Mouse (Mus musculus) intestine, embryonic 14.5 days (tissue): Measurements from ENCODE around the gene Dner. TPM values are rescaled to one million over a fixed set of nuclear protein-coding genes. Genes with fewer than 3 reads are reported as not detected.

Experiments used
- ATAC-seq: fragments of 200-750 bp; cut with Nextera tagmentation; replicated peaks from 2 replicates; pipeline ENCODE4 v1.8.0; 2017; ENCODE audit warnings: low read depth, moderate number of reproducible peaks, moderate TSS enrichment, moderate library complexity; ENCODE audit not compliant: low FRiP score, low TSS enrichment
- DNase-seq: peaks from one replicate; pipeline ENCODE4 v3.0.0-alpha.2; 2018; ENCODE audit warnings: low spot score
- H3K27ac ChIP-seq: fragments of 300-500 bp; sonication (generic); 2 replicates; pipeline ENCODE4 v1.5.1; 2014; ENCODE audit warnings: low read depth, mild to moderate bottlenecking, control low read depth
- H3K27me3 ChIP-seq: fragments of 300-500 bp; sonication (generic); replicated peaks from 2 replicates; pipeline ENCODE4 v1.6.1; 2014; ENCODE audit warnings: low read length, control low read depth; ENCODE audit not compliant: control insufficient read depth, insufficient read depth
- H3K36me3 ChIP-seq: fragments of 300-500 bp; sonication (generic); 2 replicates; pipeline ENCODE4 v1.6.1; 2014; ENCODE audit warnings: low read length, control low read depth; ENCODE audit not compliant: control insufficient read depth, insufficient read depth
- H3K4me1 ChIP-seq: fragments of 300-500 bp; sonication (generic); replicated peaks from 2 replicates; pipeline ENCODE4 v1.6.1; 2014; ENCODE audit warnings: low read length, control low read depth, mixed read lengths; ENCODE audit not compliant: control insufficient read depth, insufficient read depth
- H3K4me2 ChIP-seq: fragments of 300-500 bp; sonication (generic); 2 replicates; pipeline ENCODE4 v1.6.1; 2014; ENCODE audit warnings: low read length
- H3K4me3 ChIP-seq: fragments of 300-500 bp; sonication (generic); 2 replicates; pipeline ENCODE4 v1.5.1; 2014; ENCODE audit warnings: low read depth, low read length, control low read depth, mixed read lengths
- H3K9ac ChIP-seq: fragments of 300-500 bp; sonication (generic); 2 replicates; pipeline ENCODE4 v1.6.1; 2014; ENCODE audit warnings: mild to moderate bottlenecking, low read length
- H3K9me3 ChIP-seq: fragments of 300-500 bp; sonication (generic); 2 replicates; pipeline ENCODE4 v1.6.1; 2016; ENCODE audit warnings: low read length, control low read depth; ENCODE audit not compliant: control insufficient read depth
- WGBS: fragments of 180-500 bp; shearing (Covaris S2); extraction: QIAGEN DNeasy Blood & Tissue Kit; methylation state at CpG from one replicate; pipeline ENCODE4 v1.1.7; 2014; 5-methylcytosine and 5-hydroxymethylcytosine counted together
- polyA plus RNA-seq: library from polyadenylated mRNA; unstranded; fragments of >200 nt; fragmentation: Nextera tagmentation; extraction: Ambion mirVana; gene quantifications from 2 replicates; pipeline ENCODE4 v1.2.1, GENCODE M21; 2014

The Dner gene
- polyA plus RNA-seq, 1 experiment from 2014 or later, result 4.6 TPM

DNA sequence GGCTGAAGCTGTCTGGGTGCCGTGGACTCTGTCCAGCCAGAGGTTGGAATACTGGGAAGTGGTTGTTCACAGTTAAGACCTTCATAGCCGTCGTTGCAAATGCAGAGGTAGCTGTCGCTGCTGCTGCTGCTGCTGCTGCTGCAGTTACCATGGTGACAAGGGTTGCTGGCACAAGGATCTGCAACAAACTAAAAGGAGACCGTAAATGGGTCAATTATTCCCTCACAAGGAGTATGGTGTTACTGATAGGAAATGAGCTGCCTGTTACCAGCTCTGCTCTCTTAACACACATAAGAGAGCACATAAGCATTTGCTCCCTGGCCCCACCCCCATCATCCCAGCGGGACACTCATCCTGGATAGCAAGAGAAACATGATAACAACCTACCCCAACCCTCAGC, 110.6 kb downstream of the Dner start:
- H3K9me3 ChIP-seq, result no peaks in the 10 kb centered on the region
- H3K36me3 ChIP-seq, result no peaks in the 10 kb centered on the region
- H3K27me3 ChIP-seq, result no peaks in the 10 kb centered on the region
- no peak for ATAC-seq
- H3K4me2 ChIP-seq, result no peak overlapping the region
- H3K9ac ChIP-seq, result no peak overlapping the region
- WGBS, result 21% methylated on average over 6 of the region's 6 CpGs
- H3K4me3 ChIP-seq, result no peak overlapping the region
- no peaks in the 10 kb centered on the region for H3K4me1 ChIP-seq
- DNase-seq, result no peak
- no peak overlapping the region for H3K27ac ChIP-seq

DNA sequence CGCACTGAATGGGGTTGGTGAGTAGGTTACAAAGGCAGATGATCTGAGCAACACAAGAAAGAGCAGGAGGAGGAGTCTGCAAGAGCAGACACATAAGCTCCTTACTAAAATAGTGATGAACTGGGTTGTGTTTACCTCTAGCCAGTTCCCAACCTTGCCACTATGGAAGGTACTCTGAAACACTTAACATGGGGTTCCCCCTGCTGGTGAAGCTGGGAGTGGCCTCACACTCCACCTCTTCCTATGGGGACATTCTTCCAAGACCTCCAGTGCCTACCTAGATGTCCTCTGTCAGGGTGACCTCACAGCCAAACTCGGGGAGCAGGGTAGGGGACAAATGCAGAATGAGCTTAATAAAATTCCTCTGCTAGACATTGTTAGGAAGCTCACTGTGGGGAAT, 114.2 kb downstream of the Dner start:
- no peak overlapping the region for H3K27ac ChIP-seq
- peak; percentile 73 for DNase-seq
- H3K27me3 ChIP-seq, result no peaks in the 10 kb centered on the region
- H3K9ac ChIP-seq, result no peak overlapping the region
- no peaks in the 10 kb centered on the region for H3K9me3 ChIP-seq
- H3K4me3 ChIP-seq, result no peak overlapping the region
- 61% methylated on average over 2 of the region's 2 CpGs for WGBS
- no peak overlapping the region for H3K4me2 ChIP-seq
- no peak for ATAC-seq
- no peaks in the 10 kb centered on the region for H3K36me3 ChIP-seq
- no peaks in the 10 kb centered on the region for H3K4me1 ChIP-seq

DNA sequence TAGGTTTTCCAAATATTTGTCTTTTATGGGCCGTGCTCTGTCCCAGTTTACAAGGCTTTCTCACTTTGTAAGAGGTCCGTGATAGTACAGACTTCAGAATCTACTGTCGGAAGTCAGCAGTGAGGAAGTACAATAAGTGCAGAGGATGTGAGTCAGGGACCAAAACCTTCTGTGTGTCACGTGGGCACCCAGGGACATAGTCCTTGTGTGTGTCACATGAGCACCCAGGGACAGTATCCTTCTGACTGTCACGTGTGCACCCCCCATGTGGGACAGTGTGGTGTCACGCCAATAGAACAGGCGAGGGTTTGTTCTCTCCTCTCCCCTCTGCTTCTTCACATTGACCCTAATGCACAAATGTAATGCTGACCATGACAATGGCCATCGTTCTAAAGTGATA, 134.2 kb downstream of the Dner start:
- DNase-seq, result no peak
- H3K9ac ChIP-seq, result no peak overlapping the region
- no peaks in the 10 kb centered on the region for H3K4me1 ChIP-seq
- no peak overlapping the region for H3K27ac ChIP-seq
- H3K4me2 ChIP-seq, result no peak overlapping the region
- no peaks in the 10 kb centered on the region for H3K36me3 ChIP-seq
- no peak for ATAC-seq
- H3K4me3 ChIP-seq, result no peak overlapping the region
- no peaks in the 10 kb centered on the region for H3K9me3 ChIP-seq
- no peaks in the 10 kb centered on the region for H3K27me3 ChIP-seq
- 69% methylated on average over 8 of the region's 8 CpGs for WGBS

DNA sequence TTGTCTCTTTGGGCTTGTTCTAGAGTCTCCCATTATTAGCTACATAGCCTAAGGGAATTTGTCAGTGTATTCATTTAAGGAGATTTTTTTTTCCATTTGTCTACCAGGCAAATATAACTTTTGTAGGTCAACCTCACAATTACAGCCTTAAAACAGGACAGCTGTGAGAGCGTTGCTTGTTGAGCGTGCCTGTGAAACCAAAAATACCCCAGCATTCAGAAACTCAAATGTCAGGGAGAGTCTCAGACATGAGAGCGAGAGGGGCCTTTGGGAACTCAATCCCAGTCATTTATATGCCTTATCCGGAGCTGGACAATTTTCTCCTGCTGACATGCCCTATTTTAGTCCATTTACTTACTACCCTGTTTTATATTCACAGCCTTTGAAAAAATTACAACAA, 134.6 kb downstream of the Dner start:
- no peak overlapping the region for H3K4me2 ChIP-seq
- WGBS, result 79% methylated on average over 4 of the region's 4 CpGs
- H3K27ac ChIP-seq, result no peak overlapping the region
- no peaks in the 10 kb centered on the region for H3K9me3 ChIP-seq
- no peak for ATAC-seq
- no peak for DNase-seq
- no peak overlapping the region for H3K4me3 ChIP-seq
- H3K36me3 ChIP-seq, result no peaks in the 10 kb centered on the region
- no peaks in the 10 kb centered on the region for H3K27me3 ChIP-seq
- H3K9ac ChIP-seq, result no peak overlapping the region
- no peaks in the 10 kb centered on the region for H3K4me1 ChIP-seq

DNA sequence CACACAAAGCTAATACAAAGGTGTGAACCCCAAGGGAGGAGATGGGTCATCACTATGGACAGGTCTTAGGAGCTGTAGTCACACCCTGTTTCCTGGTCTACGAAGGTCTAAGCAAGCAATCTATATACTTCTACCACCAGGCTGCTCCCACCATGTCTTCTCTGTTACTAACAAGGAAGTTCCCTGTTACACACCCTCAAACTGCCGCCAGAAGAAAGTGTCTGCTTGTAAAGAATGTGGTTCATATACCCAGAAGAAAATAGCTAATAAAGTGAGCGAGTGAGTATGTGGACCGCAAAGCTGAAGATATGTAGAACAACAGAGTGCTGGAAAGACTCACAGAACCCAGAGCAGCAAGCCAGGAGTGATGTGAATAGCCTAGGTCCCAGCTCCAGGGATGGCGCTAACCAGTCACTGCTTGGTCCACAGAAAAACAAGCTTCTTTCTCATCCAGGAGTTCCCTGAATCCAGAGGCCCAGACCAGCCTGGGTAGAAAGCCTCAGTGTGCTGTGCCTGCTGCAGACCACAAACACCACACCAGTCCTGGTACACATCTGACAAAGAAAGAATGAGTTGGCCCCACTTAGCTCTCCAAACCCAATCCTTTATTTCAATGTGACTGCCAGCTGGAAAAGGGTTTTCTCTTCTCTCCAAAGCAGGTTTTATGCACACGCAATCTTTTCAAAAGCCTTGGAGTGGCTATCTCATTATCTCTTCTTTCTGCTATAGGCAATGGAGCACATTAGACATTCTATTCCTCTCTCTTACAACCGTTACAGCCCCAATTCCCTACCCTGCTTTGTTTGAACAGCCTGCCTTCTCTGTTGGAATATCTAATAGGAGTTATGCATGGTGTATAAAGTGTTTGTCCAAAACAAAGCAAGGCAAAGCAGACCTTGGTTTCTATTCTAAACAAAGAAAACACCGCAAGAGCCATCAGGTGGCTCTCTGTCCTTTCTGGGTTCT, 139.2 kb downstream of the Dner start:
- H3K9me3 ChIP-seq, result no peaks in the 10 kb centered on the region
- H3K4me2 ChIP-seq, result no peak overlapping the region
- WGBS, result 86% methylated on average over 8 of the region's 8 CpGs
- H3K27ac ChIP-seq, result no peak overlapping the region
- H3K27me3 ChIP-seq, result no peaks in the 10 kb centered on the region
- no peak for DNase-seq
- no peaks in the 10 kb centered on the region for H3K36me3 ChIP-seq
- no peak for ATAC-seq
- H3K4me1 ChIP-seq, result no peaks in the 10 kb centered on the region
- no peak overlapping the region for H3K4me3 ChIP-seq
- no peak overlapping the region for H3K9ac ChIP-seq

DNA sequence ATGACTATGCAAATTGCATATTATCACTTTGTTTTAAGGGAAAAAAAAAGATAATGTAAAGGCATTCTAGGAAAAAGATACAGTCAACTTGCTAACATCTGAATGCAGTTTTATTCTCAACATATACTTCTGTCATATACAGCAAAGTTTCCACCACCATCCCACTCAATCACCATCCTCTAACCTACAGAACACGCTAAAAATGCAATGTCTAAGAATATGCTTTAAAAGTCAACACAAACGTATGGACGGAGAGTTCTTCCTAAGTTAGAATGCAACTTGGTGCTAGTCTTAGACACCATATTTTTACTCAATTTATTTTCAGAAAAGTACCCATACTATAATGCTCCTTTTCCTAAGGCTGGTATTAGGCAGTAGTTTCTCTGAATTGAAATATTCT, 144.0 kb downstream of the Dner start:
- DNase-seq (no peak), ATAC-seq (no peak)
- H3K9me3 ChIP-seq, result no peaks in the 10 kb centered on the region
- no peaks in the 10 kb centered on the region for H3K27me3 ChIP-seq
- H3K9ac ChIP-seq, result no peak overlapping the region
- no peaks in the 10 kb centered on the region for H3K4me1 ChIP-seq
- WGBS, result 90% methylated on average over 3 of the region's 3 CpGs
- no peaks in the 10 kb centered on the region for H3K36me3 ChIP-seq
- no peak overlapping the region for H3K4me3 ChIP-seq
- no peak overlapping the region for H3K4me2 ChIP-seq
- no peak overlapping the region for H3K27ac ChIP-seq

DNA sequence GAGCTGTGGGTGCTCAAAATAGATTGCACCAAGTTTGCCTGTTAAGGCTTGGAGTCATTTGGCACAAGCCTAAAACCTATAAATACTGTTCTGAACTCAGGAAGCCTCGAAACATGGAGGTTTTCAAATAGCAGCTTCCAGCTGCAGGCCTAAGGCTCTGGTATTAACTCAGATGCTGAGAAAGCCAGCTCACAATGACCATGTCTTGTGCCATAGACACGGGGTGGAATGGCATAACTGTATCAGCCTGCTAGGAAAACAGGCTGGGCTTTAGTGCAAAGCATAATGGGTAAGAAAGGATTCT, 146.0 kb downstream of the Dner start:
- 63% methylated on average over 2 of the region's 2 CpGs for WGBS

DNA sequence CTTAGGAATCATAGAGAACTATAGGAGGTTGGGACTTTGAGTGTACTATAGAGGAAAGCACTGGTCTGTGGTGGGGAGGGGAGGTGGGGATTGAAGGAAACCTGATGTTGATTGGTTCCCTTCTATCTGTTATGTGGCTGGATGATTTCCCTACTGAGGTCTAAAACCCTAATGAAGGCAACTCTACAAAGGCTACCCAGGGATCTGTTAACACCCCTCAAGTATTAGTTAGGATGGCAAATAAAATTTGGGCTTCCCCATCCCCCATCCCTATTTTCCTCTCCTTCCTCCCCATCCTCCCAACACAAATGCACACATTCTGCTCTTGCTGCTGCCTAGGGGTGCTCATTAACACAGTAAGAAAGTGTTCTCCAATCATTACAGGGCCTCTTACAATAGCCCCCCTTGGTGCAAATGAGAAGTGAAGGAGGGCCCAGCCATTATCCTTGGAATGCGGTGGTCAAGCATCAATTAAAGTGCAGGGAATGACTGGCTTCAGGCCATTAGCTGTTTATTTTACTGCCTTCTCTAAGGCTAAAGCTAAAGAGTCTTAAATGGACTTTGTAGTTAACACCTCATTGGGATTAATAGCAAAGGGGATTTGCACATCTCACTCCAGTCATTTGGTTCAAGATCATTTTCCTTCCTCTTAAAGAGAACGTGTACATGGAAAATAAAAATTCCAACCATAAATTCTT, 146.5 kb downstream of the Dner start:
- no peaks in the 10 kb centered on the region for H3K4me1 ChIP-seq
- ATAC-seq, result no peak
- 16% methylated on average over 2 of the region's 2 CpGs for WGBS
- no peak overlapping the region for H3K9ac ChIP-seq
- H3K27ac ChIP-seq, result no peak overlapping the region
- no peak for DNase-seq
- H3K4me2 ChIP-seq, result no peak overlapping the region
- no peak overlapping the region for H3K4me3 ChIP-seq
- no peaks in the 10 kb centered on the region for H3K9me3 ChIP-seq
- H3K27me3 ChIP-seq, result no peaks in the 10 kb centered on the region
- H3K36me3 ChIP-seq, result no peaks in the 10 kb centered on the region

More for the DNA sequence above, 146.0 kb downstream of the Dner start:
- H3K4me3 ChIP-seq, result no peak overlapping the region
- H3K9ac ChIP-seq, result no peak overlapping the region
- no peaks in the 10 kb centered on the region for H3K9me3 ChIP-seq
- H3K4me2 ChIP-seq, result no peak overlapping the region
- no peaks in the 10 kb centered on the region for H3K27me3 ChIP-seq
- H3K36me3 ChIP-seq, result no peaks in the 10 kb centered on the region
- no peak overlapping the region for H3K27ac ChIP-seq
- no peak for DNase-seq
- no peak for ATAC-seq
- no peaks in the 10 kb centered on the region for H3K4me1 ChIP-seq

DNA sequence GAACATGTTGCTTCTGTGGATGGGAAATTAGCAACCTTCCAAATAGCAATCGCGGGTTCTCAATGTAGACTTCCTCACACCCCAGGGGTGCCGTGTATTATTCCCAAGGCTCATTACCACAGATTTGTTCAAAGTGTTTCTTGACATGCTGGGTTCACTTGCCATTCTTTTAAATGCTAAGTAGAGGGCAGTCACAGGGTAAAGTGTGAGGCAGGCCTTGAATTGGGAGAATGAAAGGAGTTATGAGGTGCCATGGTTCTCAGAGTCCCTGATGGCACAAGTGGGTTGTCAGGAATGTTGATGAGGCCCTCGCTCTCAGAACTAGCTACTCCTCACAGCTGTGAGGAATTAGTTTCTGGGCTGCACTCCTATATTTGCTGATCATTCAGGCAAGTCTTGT, 160.0 kb downstream of the Dner start:
- WGBS, result 69% methylated on average over 4 of the region's 4 CpGs
- no peak overlapping the region for H3K4me3 ChIP-seq
- H3K9me3 ChIP-seq, result no peaks in the 10 kb centered on the region
- ATAC-seq (no peak), DNase-seq (no peak)
- H3K27ac ChIP-seq, result no peak overlapping the region
- no peaks in the 10 kb centered on the region for H3K27me3 ChIP-seq
- H3K4me1 ChIP-seq, result no peaks in the 10 kb centered on the region
- H3K4me2 ChIP-seq, result no peak overlapping the region
- H3K9ac ChIP-seq, result no peak overlapping the region
- no peaks in the 10 kb centered on the region for H3K36me3 ChIP-seq
